Mouse (Mus musculus) heart, adult 8-10 months (tissue): Measurements from ENCODE around the gene Gm15517. TPM values are rescaled to one million over a fixed set of nuclear protein-coding genes. Genes with fewer than 3 reads are reported as not detected.
A peak's percentile ranks its signal among the peaks of the same experiment; 100 is the strongest.
"Not testable (repeated sequence)": the region's sequence is repeated elsewhere in the genome, so short reads cannot be mapped to it uniquely, and the experiment has no call there.

ENCODE experiments used
- DNase-seq: peaks from one replicate; pipeline ENCODE4 v3.0.0; 2022; ENCODE audit warnings: low spot score
- total RNA-seq, 4 experiments: library from RNA; stranded (reverse); gene quantifications; 2 replicates each; pipeline ENCODE4 v1.2.4; 2022

Gene Gm15517
- total RNA-seq, 4 experiments from 2014 or later: not detected

DNA sequence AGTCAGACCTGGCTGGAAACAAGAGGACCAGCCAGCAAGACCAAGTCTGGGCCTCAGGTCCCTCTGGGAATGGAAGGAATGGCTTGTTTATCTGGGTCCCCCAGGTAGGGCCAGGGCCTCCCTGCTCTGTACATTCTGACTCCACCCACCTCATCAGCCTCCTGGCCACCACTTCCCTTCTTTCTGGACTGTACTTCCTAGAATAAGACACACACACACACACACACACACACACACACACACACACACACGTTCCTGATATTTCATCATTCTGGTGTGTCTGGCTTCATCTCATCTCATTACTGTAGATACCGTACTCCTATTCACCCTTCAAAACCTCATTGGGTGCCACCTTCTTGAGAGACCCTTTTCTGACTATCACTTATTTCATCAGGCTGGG, 8.2 kb downstream of the Gm15517 start:
- no peak for DNase-seq

DNA sequence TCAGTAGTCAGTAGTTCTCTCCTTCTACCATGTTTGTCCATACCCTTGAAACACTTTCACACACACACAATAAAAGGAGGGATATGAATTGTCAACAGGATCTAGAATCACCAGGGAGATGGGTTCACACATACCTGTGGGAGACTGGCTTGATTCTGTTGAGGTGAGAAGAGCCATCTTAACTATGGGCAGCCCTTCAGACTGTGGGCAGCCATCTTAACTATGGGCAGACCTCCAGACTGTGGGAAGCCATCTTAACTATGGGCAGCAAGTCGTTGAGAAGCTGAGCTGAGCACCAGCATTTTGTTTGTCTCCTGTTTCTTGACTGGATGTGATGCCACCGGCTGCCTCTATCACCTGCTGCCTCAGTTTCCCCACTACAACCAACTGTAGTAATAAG, 10.1 kb downstream of the Gm15517 start:
- DNase-seq: no peak

DNA sequence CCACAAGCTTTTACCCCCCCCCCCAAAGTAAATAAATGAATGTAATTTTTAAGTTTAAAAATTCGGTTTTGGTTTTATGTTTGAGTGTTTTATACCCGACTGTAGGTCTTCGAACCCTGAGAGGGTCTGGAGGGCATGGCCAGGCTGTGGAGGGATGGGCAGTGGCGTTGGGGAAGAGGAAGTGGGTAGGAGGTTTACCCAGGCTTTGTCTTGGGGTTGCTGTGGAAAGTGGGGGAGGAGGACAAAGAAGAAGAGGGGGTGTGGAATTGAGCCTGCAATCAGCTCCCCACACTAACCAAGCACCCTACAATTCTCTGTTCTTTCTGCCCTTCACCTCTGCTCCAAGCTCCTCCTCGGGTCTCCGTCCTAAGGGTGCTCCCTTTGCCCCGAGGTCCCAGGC, 11.3 kb downstream of the Gm15517 start:
- DNase-seq: no peak

GRCm38 (mm10) chr7:44273446-44273845, 12.2 kb downstream of the Gm15517 start:
- DNase-seq: no peak

DNA sequence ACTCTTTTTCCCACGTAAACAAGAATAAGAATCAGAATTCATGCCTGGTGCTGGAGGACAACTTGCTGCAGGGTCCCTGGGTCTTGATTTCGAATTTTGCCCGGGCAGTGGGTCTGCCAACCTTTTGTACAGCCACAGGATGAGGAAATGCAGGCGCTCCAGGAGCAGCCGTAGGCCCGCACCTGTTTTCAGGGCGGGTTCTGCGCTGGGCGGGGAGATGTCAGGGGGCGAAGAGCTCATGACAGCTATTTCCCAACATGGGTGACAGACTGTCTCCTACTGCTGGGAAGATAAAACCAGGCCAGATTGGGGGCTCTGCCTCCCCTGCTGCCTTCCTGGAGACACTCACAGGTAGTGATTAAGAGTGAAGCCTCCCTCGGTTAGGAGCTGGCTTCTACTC, 12.8 kb downstream of the Gm15517 start:
- no peak for DNase-seq

GRCm38 (mm10) chr7:44275546-44275945, 14.3 kb downstream of the Gm15517 start:
- no peak for DNase-seq

DNA sequence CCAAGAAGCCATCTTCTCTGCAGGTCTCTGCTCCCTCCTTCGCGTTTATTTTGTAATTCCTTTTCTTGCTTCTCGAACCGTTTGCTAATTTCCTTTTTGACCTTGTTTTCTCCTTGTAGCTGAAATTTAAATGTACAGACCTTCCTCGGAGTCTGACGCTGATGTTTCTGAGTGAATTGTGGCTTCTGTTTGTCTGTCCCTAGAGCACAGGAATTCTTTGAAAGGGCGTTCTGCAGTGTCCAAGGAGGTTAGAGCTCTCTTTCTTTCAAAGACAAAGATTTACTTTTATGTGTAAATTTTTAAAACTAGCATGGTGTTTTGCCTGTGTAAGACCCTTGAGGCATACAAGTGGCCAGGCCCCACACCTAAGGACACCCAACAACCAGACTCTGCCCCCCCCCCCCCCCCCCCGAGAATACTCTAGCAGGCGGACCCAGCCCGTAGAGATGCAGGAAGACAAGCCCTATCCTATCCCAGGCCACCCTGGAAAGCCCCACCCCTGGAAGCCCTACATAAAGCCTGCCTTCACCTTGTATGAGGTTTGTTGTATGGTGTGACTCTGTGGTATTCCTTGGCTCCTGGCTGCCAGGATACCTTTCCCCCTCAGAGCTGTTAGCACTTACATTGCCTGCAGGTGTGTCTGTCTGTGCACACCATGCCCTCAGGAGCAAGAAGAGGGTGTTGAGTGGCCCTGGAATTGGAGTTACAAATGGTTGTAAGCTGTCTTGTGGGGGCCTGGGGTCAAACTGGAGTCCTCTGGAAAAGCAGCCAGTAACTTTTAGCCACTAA, 15.4 kb downstream of the Gm15517 start:
- no peak for DNase-seq

DNA sequence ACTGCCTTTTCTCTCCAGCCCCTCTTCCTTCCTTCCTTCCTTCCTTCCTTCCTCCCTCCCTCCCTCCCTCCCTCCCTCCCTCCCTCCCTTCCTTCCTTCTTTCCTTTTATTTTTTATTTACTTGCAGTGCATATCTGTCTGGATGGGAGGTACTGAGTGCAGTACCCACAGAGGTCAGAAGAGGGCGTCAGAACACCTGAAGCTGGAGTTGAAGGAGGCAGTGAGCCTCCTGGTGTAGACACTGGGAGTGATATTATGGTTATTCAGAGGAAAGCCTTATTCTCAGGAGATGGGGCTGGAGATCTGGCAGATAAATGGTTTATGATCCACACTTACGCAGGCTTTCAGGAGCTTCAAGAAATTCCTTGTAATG, 16.0 kb downstream of the Gm15517 start:
- no peak for DNase-seq

- DNase-seq: no peak
Measured at GRCm38 (mm10) chr7:44280959-44281358, 19.7 kb downstream of the Gm15517 start.

GRCm38 (mm10) chr7:44281586-44281985, 20.3 kb downstream of the Gm15517 start:
- DNase-seq: no peak

- no peak for DNase-seq
Measured at GRCm38 (mm10) chr7:44287760-44288159, 26.5 kb downstream of the Gm15517 start.

- DNase-seq: no peak
Measured at GRCm38 (mm10) chr7:44290986-44291385, 29.7 kb downstream of the Gm15517 start.

DNA sequence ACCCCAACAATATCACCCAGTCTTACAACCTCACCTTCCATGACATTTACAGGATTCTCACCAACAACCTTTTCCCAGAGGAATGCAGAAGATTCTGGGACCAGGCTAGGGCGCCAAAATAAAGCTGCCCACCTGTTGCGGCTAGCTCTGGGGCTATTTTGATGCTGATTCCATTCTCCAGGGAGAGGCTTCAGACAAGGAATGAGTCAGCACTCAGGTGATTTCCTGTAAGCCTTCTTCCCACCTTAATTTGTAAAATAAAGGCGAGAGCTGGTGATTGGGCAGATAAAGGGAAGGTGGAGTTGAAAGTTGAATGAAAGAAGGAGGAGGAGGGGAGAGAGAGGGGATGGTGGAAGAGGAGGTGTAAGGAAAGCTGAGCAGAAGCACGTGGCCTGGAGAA, 30.2 kb downstream of the Gm15517 start:
- no peak for DNase-seq

DNA sequence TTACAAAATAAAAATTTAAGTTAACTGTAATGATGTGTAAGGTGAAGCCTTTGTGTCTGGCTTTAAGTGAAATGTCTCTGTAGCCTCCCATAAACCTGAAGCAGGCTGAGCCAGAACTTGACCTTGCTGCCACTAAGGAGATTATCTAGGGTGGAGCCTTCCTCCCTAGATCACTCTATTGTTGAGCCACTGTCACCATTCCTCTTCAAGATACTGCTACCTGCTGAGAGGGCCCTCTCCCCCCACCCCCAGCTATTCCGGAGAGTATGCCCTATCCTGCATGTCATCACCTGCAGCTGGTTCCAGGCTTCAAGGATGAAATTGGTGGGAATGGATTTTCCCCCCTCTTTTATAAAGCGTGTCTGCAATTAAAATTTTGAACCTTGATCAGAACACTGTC, 36.3 kb downstream of the Gm15517 start:
- DNase-seq: not testable (repeated sequence)

- no peak for DNase-seq
Measured at GRCm38 (mm10) chr7:44303346-44304340, 42.4 kb downstream of the Gm15517 start.

DNA sequence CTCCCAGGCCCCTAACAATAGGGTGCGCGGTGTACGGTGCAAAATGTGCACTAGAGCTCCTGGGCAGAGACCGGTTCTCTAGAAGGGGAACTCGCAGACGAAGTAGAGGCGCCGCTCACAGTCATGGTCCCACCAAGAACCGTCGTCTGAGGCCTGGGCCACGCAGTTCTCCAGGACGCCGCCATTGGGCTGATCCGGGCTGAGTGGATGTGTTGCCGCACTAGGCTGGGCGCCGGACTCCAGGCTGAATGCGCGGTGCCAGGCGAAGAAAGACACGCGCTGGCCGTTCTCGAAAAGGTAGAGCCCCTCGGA, 43.2 kb downstream of the Gm15517 start:
- no peak for DNase-seq

GRCm38 (mm10) chr7:44304775-44305641, 43.8 kb downstream of the Gm15517 start:
- DNase-seq: peak; percentile 94

GRCm38 (mm10) chr7:44305686-44306085, 44.4 kb downstream of the Gm15517 start:
- DNase-seq: no peak

DNA sequence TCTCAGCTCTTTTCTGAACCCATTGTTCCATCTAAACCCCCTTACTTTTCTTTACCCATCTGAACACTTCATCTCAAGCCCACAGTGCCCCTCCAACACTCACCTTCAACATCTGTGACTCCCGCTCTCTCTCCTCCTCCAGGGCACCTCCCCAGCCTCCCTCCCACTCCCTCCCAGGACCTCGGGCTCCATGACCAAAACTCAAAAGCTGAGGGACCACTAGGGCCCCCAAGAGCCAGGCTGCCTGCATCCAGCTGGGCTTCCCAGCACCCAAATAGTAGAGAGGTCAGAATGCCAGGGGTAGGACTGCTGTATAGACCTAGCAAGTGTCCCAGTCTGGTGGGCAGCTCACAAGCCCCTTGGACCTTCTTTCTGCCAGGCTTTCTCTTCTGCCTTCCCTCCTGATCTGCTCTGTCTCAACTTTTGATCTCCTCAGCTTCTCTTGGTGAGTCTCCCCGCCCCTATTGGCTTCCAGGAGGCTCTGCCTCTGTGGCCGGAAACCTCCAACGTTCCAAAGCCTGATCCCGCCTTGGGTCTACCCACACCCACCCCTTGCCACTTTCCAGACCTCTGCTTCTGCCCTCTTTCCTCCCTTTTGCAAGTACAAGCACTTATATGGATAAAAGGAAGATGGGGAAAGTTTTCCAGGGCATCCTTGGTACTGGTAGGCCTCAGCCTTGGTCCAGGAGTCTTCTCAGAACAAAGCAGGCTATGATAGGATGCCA, 45.4 kb downstream of the Gm15517 start, which contains the start of gene Clec11a:
Gene Clec11a, minus strand, starts transcription at position 387 of the 725 bp plus-strand sequence.
- no peak for DNase-seq

DNA sequence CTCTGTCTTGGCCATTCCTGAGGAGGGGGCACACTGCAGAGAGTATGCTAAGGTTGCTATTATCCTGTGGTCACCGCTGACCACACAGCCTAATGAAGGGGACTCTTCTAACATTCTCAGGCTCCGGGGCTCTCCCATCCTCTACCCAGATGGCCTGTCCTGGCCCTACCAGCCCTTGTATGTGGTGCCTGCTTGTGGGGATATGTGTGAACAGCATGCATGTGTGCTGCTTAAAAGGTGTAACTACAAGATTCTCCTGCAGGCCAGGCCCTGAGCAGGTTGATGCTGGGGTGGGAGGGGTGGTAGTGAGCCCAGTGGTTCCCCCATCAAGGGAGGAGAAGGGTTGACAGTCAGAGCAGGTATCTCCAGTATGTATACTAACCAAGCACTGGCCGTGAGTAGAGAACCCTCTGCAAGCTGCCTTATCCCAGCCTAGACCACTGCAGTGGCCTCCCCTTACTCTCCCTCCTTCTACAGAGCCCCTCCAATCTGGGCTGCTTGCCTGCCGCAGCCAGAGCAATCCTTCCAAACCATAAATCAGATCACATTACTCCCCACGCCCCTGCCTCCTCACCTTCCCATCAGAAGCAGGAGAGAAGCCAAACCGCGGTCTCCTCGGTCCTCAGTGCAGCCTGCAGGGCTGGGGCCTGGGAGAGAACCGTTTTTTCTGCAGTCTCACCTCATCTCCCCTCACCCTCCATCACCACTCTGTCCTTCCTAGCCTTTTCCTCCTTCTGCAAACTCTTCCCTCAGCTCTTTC, 46.2 kb downstream of the Gm15517 start:
- DNase-seq: no peak
